Mouse (Mus musculus) urinary bladder, postnatal 14 days (tissue): ENCODE data around the gene Pcp2.

ENCODE experiments used
- DNase-seq: peaks from one replicate; pipeline ENCODE4 v3.0.0; 2021; ENCODE audit warnings: low spot score

Gene Pcp2

DNA sequence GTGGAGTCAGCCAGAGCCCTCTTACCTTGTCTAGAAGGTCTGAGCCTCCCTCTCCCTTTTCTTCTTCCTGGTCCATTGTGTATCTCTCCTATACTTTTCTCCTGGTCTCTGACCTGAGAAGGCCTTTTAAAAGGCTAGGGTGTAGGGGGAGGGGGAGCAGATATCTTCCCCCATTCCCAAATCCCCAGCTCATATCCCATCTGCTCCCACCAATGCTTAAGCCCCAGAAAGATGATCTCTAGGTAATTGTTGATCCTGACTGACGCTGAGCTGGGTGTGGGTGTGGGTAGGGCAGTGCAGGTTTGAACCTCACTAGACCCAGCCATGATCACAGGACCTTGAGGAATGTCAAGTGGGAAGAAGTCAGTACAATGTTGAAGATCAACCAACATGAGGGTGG is at the start of gene Pcp2:
Gene Pcp2 (minus strand): TSS at position 101 of the 400 bp plus-strand sequence.
- DNase-seq, result no peak

DNA sequence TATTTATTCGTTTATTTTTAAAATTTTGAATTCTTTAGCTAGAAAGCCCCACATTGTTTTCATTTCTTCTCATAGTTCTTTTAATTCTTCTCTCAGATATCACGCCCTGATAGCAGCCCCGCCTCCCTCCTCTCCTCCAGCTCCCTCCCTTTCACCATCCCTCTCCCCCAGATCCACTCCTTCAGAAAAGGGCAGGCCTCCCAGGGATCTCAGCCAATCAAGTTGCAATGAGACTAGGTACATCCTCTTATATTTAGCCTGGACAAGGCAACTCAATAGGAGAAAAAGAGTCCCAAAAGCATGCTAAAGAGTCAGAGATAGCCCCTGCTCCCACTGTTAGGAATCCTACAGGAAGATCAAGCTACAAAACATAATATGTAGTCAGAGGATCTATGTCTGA is 49.3 kb upstream of the Pcp2 start:
- no peak for DNase-seq

- peak; percentile 88 for DNase-seq
Observed at GRCm38 (mm10) chr8:3671980-3672491, 46.7 kb upstream of the Pcp2 start, which contains the start of gene Fcor. Gene Fcor (minus strand): TSS chr8:3672362.

DNA sequence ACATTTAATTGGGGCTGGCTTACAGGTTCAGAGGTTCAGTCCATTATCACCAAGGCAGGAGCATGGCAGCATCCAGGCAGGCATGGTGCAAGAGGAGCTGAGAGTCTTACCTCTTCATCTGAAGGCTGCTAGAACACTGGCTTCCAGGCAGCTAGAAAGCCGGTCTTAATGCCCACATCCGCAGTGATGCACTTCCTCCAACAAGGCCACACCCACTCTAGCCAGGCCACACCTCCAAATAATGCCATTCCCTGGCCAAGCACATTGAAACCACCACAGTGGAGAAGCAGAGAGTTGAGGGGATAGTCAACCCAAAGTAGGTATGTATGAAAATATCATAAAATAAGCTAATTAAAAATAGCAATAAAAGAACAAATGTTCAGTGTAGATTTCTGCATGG is 45.0 kb upstream of the Pcp2 start:
- DNase-seq, result no peak

GRCm38 (mm10) chr8:3665507-3665906 is 40.2 kb upstream of the Pcp2 start, which contains the start of gene Mcemp1:
Gene Mcemp1 (plus strand): TSS chr8:3665754.
- DNase-seq, result no peak

DNA sequence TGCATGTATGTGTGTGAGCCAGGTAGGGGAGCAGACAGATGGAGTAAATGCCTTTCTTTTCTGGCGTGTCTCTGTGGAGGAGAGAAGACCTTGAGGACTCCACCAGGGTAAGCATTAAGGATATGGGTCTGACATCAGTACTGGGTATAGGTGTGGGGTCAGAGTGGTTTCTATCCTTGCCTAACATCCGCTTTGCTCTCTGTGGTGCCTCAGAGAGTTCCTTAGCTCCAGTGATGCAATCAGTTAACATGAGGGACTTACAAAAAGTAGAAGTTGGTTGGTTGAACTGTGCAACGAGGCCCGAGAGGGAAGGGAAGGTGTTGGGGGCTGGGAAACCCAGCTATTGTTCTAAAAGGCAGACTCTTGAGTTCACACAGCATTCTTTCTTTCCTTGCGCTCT is 39.1 kb upstream of the Pcp2 start:
- DNase-seq, result no peak

DNA sequence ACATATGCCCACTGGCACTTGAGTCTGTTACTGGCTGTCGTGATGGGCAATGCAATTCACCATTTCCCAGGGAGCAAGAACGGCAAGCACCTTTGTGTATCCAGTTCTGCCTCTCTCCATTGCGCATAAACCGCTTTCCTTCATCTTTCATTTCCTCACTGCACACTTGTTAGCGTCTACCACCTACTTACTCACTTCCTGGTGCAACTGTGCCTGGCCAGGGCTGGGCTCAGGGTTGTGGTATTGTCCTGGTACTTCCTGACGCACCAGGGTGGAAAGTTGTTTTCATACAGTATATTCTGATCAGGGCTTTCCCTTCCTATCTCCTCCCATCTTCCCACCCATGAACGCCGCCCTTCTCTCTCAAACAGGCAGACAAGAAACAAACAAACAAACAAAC is 35.5 kb upstream of the Pcp2 start:
- no peak for DNase-seq

DNA sequence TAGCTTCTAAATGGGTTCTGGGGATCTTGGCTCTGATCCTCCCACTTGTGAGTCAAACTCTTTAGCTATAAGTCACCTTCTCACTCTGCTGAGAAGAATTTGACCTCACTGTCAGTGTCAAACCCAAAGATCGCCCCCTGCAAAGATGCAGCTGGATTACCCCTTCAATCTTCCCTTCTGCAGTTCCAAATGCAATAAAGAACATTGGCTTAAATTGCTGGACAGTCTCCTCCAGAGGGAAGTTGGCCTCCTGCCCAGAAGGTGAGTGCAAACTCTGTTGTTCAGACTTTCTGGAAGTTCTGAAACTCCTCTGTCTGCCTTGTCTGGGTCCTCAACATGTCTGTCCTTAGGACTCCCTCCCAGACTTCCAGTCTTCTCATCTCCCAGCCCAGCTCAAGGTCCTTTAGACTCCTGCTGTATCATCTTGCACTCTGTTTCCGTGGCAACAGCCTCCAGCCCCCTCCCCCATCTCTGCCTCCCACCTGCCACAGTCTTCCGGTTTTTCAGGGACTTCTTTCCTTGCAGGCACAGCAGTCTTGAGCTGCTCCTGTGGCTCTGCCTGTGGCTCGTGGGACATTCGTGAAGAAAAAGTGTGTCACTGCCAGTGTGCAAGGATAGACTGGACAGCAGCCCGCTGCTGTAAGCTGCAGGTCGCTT is 31.5 kb upstream of the Pcp2 start:
- peak; percentile 26 for DNase-seq

- DNase-seq, result no peak
Observed at GRCm38 (mm10) chr8:3655526-3655925, 30.2 kb upstream of the Pcp2 start, which contains the start of gene Retn. Gene Retn (plus strand): TSS chr8:3655770.

- DNase-seq, result no peak
Observed at GRCm38 (mm10) chr8:3654726-3655508, 29.6 kb upstream of the Pcp2 start.

- no peak for DNase-seq
Observed at GRCm38 (mm10) chr8:3652845-3653244, 27.5 kb upstream of the Pcp2 start.

- DNase-seq, result no peak
Observed at GRCm38 (mm10) chr8:3648990-3649389, 23.6 kb upstream of the Pcp2 start.

- DNase-seq, result no peak
Observed at GRCm38 (mm10) chr8:3648268-3648667, 22.9 kb upstream of the Pcp2 start.

GRCm38 (mm10) chr8:3647561-3647960 is 22.2 kb upstream of the Pcp2 start:
- no peak for DNase-seq

- no peak for DNase-seq
Observed at GRCm38 (mm10) chr8:3646824-3647531, 21.6 kb upstream of the Pcp2 start.

DNA sequence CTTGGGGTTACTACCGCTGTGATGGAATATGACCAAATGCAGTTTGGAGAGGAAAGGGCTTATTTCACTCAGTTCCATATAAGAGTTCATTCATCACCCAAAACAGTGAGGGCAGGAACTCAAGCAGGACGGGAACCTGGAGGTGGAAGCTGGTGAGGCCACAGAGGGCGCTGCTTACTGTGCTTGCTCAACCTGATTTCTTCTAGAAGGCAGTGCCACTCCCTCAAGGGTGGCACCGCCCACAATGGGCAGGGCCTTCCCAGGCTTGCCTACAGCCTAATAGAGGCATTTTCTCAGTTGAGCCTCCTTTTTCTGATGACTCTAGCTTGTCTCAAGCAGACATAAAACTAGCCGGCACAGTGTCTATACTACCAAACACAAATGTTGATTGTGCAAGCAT is 20.5 kb upstream of the Pcp2 start:
- DNase-seq, result peak; percentile 65

DNA sequence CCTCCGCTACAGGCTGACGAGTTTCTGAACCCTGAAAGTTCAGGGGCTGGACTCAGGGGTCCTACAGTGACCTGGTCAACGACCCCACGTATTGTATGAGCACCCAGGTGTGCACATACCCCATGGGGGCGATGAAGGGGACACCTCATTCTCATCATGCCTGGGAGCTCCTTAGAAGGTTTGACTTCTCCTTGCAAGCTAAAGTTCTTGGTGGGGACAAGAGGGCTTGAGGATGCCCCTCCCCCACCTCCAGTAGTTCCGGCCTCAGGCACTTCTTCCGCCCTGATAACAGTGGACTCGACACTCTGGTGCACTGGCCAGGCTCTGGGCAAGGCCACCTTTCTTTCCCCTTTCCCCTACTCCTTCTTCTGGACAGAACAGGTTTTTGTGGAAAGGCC is 6.1 kb upstream of the Pcp2 start:
- peak; percentile 48 for DNase-seq

DNA sequence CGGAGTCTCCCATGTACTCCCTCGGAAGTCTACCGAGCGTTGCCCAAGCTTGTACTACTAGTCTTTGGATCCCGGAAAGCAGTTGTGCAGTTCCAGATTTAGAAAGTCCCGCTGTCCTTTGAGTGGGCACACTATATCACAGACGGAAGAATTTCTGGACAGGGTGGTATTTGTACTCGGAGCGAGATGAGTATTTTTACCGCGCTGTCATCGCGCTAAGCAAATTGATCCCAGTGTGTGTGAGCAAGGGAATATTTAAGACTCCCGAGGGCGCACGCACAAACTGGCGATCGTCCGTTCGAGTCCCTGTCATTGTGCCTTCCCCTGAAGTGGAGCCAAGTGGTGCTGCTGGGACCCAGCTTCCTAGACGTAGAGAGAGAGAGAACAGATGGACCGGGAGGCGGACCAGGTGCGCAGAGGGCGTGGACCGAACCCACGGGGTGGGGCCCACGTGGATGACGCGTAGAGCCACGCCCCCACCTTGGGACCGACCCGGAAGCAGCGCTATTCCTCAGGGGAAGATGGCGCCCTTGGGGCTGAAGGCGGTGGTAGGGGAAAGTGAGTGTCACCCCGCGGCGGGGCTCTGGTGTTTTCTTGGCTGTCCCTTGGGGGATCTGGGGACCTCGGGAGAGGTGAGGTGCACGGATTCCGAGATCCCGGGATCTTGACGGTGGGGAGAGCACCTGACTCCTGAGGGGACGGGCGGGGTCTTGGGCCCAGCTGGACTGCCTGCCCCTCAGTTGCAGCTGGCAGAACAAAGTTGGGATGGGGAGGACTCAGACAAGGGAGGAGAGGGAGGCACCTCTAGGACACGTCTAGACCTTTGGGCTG is 5.5 kb upstream of the Pcp2 start, which contains the start of gene Stxbp2:
Gene Stxbp2 (plus strand): TSS at position 309 of the 831 bp plus-strand sequence.
- peak; percentile 90 for DNase-seq

DNA sequence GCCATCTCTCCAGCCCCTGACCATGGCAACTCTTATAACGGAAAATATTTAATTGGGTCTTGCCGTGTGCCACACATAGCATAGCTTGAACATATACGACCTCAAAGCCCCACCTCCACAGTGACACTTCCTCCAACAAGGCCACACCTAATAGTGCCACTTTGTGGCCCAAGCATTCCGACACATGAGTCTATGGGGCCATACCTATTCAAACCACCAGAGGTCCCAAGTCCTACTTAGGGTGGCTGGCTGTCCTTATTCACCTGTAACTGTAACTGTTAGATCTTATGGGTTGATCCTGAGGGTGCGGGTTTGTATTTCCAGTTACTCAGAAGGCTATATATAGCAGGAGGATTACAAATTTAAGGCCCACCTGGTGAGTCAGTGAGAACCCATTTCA is 2.7 kb upstream of the Pcp2 start:
- peak; percentile 36 for DNase-seq

- DNase-seq, result no peak
Observed at GRCm38 (mm10) chr8:3626971-3627370, 1.6 kb upstream of the Pcp2 start.

GRCm38 (mm10) chr8:3622119-3622518 is 3.2 kb downstream of the Pcp2 start:
- DNase-seq, result no peak
